Mouse (Mus musculus) frontal cortex, adult (tissue): ENCODE data around the gene Rab3il1.

Experiments
- ATAC-seq: cut with Nextera tagmentation; 2 replicates; pipeline ENCODE4 v1.9.2; 2017; ENCODE audit warnings: mild to moderate bottlenecking, moderate library complexity, mixed read lengths; ENCODE audit not compliant: low TSS enrichment

Rab3il1 gene

DNA sequence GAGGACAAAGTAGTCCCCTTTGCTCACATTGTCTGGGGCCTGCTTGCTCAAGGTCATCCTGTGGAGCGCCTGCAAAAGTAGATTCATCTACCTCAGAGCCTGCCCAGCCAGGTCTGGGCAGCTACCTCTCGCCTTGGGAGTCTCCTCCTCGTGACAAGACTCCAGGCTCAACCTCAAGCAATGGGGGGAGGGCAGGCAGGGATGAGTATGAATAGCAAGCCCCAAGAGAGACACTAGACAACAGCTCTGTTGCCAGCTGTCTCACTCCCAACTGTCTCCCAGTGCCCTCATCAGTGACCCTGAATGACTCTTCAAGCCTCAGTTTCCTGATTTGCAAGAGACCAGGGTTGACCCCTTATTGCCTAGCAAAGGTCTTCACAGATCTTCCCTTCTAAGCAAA, 11.9 kb downstream of the Rab3il1 start:
- no peak for ATAC-seq

DNA sequence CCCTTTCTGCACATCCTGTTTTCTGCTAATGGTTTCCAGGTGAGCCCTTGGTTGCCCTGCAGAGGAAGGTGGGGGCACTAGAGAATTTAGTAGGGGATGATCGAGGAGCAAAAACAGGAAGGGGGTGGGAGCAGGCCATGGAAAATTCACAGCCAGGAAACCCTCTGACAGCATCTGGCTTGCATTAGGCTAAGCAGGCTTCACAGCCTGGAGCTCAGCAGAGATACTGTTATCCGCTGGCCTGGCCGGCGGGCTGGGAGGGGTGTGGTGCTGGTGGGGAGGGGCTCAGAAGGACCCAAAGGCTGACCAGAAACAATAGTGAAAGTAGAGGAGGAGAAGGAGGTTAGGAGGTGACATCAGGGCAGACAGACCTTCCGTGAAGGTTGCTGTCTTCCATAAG, 12.4 kb downstream of the Rab3il1 start:
- ATAC-seq = no peak

DNA sequence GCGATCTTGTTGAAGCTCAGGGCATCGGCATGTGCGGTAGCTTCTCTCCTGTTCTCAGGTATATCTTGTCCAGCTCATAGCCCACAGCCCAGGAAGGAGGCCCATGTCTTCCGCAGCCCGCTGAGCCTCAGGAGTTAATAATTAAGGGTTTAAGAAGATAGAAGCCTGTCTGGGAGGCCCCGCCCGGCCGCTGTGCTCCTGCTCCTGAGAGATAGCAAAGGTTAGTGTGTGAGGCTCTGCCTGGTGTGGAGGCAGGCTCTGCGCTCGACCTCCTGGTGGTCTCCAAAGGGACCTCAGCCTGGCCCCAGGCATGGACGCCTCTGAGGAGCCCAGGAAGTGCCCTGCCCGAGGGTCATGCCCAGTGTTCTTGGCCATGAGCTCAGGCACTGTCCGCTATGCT, 13.4 kb downstream of the Rab3il1 start:
- no peak for ATAC-seq

DNA sequence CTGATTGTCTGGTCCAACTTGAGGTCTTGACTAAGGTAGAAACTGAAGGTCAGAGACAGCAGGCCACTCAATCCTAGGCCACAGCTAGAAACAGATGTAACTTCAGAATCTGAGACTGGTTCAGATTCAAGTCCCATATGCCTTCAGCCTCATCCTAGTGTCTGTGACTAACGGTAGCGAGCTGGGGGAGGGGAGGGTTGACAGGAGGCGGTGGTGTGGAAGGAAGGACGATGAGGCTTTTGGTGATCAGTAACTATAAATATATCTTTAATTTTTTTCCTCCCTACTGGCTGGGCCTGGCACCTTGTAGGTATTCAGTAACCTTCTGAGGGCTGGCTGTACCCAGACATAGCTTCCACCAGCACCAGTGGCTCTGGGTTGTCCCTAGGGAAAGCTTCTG, 14.0 kb downstream of the Rab3il1 start:
- ATAC-seq = no peak

DNA sequence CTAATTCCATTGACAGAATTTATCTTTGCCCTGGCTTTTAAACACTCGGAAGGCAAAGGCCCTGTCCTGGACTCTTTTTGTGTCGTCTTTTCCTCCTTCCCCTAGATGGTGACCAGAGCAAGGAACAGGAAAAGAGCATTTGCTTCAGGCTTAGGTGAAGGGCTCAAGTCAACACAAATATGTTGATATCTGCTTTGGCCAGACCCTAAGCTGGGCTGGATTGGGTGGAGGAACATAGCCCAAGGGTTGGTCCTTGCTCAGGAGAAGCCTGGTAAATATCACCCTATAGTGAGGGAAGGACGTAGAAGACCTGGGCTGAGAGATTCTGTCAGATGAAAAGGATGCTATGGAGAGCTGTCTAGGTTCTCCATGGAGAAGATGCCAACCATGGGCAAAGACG, 14.7 kb downstream of the Rab3il1 start:
- no peak for ATAC-seq

DNA sequence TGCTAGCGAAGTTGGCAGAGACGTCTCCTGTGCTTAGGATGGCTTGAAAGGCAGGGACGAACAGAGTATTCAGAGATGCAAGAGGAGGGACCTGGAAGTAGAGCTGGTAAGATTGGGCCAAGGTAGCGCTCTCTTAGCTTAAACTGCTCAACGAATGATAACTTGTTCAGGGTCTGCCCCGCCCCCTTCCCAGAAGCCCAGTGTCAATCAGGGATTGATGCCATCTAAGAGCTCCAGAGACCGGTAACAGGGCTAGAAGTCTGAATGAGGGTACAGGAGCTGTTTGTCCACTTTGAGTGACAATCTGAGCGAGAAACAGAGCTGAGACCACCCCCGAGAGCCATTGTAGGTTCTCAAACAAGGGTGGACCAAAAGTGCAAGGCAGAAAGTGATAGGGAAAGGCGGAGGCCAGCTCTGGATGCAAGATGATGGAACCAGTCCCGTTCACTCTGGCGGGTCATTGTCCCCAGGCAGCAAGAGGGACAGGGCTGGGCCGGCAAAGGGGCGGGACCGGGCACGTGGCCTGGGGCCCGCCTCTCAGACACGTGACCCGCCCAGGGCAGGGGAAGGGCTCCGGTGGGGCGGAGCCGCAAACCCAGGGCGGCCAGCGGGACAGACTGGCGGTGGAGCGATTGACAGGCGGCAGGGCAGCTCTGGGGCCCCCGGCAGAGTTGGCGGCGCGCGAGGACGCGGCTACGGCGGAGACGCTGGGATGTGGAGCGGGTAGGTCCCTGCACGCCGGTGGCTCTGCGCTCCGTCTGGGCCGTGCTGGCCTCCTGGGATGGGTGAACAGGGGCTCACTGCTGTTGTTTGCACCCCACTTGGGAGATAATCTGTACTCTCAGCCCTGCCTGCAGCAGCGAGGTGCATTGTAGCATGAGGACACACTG, 16.4 kb downstream of the Rab3il1 start:
- peak; percentile 77 for ATAC-seq

DNA sequence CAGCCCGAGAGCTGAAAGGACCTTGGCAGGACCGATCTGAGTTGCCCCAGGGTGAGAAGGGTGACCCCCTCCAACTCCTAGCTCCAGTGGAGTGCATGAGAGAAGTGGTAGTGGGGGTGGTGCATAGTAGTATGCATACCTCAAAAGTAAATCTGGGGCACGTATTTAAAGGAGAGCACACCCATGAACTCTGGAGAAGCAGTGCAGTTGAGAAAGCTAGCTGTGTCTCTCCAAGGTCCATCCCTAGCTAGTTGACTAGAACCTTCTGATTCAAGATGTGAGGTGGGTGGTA, 17.0 kb downstream of the Rab3il1 start:
- no peak for ATAC-seq

DNA sequence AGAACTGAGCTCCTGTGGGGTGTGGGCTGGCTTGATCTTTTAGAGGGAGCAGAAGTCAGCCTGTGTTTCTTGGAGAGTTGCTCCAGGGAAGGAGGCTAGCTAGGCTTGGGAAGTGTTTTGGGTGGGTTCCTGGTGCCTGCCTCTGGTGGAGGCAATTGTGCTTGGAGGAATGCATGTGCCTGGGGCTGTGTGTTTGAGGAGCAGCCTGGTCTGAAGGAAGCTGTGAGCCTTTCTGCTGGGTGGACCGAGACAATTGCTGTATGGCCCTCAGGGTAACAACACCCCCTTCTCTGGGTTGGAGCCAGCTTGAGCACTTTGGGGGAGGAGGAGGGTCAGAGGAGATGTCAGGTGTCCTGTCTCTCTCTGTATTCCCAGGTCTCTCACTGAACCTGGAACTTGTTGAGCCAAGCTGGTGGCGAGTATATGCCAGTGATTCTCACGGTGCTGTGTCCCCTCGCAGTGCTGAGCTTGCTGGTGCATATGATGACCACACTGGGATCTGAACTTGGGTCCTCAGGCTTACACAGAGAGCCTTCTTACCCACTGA, 17.8 kb downstream of the Rab3il1 start:
- no peak for ATAC-seq

DNA sequence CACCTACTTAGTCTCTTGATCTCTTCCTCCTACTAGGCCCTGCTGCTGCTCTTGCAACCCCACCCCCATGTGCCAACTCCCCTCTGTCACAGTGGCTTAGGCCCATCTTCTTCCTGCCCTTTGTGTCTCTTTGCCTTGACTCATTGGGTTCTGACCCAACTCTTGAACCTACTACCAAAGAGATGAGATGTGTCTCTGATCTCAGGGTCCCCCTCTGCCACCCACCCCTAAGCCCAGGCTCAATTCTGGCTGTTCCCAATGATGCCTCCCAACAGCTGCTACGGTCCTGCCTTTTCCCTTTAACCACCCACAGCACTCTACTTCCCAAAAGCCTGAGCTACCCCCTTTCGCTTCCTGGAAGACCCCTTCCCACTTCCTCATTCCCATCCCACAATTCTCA, 20.5 kb downstream of the Rab3il1 start:
- ATAC-seq = no peak

DNA sequence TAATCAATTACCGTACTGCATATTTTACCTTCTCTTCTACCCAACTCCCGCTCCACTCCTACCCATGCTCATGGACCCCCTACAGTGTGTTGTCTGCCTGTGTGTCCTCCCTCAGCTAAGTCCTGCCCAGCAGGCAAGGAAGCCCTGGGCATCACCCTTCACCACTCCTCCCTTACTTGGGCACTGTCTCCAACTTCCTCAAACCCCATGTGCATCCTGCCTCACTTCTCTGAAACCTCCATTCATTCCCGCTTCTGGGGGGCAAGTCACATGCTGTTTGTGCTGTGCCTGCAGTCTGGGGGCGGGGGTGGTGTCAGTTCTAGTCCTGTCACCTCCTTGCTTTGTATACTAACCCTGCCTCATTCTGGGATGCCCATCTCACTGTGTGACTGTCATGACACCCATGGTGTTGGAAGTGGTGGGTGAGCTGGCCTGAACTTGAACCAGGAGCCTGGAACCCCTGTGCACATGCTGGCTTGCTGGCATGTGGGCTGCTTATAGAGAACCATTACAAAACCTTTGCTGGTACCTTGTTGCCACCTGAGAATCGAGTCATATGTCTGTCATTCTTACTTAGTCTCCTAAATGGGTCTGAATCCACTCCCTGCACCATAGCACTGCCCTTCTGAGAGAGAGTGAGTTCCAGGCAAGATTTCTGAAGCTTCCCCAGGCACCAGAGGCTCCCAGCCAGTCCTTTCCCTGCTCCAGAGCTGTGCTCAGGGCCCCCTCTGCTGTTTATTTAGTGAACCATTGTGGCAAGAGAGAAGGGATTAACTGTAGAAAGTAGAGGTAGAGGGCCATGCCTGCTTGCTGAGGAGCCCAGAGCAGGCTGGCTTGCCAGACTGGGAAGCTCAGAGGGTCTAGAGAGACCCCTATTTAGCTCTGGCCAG, 21.2 kb downstream of the Rab3il1 start:
- peak; percentile 71 for ATAC-seq

DNA sequence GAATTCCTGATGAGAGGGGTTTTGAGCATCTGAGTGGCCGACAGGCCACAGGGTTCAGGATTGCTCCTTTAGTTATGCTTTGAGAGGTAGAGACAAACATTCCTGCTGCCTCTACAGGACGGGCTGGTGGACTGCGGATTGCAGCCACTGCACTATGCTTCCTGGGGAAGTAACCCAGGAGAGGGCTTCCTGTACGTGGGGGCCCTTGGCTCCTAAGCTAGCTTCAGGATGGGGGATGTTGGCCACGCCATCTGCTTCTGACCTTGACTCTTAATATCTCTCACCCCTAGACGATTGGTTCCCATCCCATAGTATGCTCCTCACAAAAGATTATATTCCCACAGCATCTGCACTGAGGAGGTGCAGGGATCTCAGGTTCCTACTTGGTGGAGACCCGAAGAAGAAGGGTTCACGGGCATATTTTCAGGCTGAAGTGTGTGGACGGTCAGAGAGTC, 21.9 kb downstream of the Rab3il1 start:
- no peak for ATAC-seq

DNA sequence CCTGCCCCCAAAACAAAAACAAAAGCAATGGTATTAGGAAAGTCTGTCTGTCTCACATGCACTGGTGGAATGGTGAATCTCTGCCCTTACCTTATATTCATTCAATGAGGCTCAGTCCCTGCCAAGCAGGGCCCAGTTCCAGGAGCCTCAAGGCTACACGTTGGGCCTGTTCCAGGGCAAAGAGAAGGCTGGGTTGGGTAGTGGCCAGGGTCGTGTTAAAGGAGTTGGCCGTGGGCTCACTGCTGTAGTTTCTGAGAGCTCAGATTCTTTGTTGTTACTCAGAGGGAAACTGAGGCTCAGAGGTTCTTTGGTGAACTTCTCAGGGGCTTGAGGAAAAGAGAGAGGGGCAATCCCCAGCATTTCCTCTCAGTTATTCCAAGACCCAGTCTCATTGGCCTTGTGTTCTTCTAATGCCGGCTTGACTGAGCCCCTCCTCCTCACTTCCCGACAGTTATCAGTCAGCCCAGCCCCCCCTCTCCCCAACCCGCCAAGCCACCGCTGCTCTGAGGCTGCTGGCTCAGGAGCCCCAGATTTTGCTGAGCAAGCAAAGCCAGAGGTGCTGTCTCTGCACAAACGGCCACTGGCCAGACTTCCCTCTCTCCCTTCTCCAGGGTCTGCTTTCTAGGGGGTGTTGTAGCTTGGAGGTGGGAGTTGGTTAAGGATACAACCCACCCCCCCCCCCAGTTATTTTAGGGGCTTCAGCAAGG, 23.9 kb downstream of the Rab3il1 start:
- no peak for ATAC-seq

DNA sequence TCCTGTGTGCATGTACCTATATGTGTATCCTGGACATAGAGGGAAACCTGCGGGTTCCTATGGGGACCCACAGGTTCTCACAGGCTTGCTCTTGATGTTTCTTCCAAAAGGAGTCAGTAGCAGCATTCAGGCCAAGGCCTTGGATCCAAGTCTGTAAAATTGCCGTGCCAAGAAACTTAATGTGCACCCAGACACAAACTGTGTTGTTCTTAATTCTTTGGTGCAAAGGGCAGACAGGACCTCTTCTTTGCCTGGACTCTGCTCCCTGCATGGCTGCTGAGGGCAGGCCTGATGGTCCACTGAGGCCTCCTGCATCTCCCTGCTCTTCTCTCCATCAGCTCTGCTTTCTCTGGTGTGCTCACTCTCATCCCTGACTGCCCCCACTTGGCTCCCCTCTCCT, 28.3 kb downstream of the Rab3il1 start:
- ATAC-seq = no peak

DNA sequence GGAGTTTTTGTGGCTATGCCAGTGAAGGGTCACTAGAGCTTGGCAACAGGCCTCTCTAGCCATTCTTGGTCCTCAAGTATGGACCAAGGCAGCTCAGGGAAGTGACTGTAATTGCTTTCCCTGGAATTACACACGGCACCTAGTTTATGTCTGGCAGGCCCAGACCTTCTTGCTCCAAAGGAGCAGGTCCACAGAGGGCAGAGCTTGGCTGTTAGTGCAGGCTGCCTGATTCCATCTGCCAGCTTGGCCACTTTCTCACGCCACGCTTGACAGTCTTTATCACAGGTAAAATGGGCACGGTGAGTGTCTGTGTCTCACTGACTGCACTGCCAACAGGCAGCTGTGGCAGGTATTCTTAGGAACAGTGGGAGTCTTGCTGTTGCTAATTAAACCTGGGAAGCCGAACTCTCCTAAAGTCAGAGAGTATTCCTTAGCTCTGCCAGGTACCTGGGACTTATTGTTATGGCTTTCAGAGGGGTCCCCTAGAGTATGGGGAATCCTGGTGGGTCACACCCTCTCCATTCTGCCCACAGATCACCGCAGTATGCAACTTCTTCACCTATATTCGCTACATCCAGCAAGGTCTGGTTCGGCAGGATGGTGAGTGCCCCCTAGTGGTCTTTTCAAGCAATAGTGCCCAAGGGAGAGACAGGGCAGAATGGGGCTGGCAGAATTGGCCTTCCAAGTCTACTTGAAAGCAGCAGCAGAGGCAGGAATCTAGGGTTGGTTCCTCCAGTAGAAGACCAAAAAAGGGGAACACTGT, 31.9 kb downstream of the Rab3il1 start:
- peak; percentile 91 for ATAC-seq

DNA sequence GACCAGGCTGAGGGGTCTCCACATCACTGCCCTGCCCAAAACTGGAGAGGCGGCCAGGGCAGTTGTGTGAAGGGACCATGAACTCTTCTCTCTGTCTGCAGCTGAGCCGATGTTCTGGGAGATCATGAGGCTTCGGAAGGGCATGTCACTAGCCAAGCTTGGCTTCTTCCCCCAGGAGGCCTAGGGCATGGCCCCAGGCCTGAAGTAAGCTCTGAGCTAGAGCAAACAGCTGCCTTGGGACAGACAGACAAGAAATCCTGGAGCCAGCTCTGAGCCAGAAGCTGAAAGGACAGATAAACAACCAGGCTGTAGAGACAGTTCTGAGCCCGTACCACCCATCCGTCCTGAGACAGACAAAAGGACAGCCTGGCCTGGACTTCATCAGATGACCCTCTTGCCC, 32.9 kb downstream of the Rab3il1 start:
- ATAC-seq = no peak

DNA sequence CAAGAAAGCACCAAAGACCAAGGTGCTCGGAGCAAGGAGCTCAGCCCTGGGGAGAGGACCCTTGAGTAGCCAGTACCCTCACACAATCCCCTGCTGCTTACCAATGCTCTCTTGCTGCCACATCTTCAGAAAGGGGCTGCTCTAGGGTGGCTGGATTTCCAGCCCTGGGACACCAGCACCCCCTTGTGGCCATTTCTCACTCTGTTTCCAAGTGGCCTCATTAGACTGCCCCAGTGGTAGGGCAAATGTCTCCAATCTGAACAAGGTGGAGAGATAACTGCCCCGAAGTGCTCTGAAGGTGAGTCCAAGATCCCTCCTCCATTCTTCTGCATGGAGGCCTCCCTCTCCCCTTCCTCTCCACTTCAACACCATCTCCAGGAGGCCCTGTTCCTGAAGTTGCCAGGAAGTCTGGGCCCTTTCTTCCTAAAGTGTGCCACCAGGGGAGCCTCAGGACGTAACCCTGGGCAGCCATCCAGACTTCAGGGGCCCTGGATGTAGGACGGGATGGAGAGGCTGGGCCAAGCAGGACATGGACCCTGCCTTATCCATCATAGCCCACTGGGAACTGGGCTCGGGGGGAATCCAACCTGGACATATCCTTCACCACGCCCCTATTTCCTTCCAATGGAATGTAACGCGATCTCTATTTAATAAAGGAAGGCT, 33.4 kb downstream of the Rab3il1 start:
- ATAC-seq = peak; percentile 62

DNA sequence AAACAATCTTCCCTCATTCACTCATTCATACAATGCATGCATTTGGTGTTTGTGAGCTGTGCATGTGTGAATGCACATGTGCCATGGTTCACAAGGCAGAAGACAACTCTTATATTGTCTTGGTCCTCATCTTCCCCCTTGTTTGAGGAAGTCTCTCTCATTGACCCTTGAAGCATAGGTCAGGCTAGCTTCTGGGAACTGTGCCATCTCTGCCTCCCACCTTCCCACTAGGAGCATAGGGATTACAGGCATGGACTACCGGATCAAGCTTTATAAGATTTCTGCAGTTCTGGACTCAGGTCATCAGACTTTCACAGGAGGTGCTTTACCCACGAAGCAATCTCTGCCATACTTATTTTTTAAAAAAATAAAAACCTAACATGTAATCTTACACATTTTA, 36.1 kb downstream of the Rab3il1 start:
- no peak for ATAC-seq

DNA sequence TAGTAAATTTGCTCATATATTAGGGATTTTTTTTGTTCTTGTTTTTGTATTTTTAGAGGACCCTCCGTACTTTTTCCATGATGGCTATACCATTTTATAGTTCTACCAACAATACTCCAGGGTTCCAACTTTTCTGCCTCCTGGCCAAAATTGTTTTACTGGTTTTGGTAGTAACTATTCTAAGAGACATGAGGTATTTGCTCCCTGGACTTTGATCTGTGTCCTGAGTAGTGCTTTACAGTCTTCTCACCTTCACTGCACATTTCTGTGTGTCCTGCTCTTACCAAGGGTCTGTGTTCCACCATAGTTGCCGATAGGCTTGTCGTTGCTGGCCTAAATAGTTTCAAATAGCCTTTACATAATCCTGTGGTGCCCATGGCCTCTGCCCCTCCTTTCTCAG, 36.9 kb downstream of the Rab3il1 start:
- ATAC-seq = no peak

DNA sequence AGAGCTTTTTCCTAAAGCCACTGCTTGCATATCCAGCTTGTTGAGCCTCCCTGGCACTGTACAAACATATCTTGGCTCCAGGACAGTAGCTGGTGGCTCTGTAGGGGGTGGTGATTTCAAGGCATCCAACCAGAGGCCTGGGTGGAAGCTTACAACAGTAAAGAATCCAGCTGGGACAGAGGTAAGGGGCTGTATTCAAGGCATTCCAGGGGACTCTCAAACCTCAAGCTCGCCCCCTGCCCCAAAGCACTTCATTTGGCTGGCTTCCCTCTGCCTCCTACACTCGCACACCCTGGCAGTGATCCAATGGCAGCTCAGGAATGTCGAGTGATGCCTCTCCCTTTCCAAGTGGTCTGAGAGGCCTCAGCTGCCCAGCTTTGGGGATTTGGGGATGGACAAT, 37.4 kb downstream of the Rab3il1 start:
- ATAC-seq = no peak

DNA sequence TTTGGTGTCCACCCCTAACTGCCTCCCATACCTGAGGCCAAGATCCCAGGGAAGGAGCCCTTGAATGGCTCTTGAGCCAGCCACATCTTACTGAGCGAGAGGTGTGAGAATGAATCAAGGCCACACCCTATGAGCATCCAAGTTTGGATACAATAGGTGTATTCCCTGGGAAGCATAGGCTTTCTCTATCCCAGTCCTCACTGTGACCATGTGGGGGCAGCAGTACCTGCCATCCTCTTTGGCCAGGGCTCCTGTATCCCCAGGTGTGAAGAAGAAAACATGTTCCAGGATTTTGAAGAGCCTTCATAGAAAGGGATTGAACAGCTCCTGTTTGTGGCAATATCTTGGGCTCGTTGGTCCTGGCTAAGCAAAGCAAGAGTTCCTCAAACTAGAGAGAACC, 38.1 kb downstream of the Rab3il1 start:
- ATAC-seq = no peak

DNA sequence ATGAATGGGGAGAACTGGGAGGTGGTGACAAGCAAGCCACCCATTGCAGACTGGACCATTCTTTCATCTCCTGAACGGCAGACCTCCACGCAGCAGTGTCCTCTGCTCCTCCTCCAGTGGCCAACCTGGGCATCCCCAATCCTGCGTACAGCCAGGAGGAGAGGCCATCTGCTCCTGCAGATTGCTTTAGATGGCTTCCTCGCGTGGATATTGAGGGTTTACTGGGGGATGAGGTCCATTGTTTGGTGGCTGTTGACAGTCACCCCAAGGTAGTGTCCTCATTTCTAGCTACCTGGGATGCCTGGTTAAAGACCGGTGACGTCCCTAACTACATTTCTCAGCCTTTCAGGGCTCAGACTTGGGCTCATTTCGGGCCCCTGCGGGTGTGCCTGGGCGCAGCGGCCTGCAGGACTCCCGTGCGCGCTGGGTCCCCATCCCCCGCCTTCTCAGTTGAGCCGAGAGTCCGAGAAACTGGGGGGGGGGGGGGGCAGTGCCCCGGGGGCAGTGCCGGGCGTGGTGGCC, 39.5 kb downstream of the Rab3il1 start:
- ATAC-seq = peak; percentile 25
